Mouse (Mus musculus) neural tube, embryonic 13.5 days (tissue): ENCODE data around the gene Pla2g3. TPM values are rescaled to one million over a fixed set of nuclear protein-coding genes. Genes with fewer than 3 reads are reported as not detected.

Experiments
- ATAC-seq: fragments of 200-750 bp; cut with Nextera tagmentation; 2 replicates; pipeline ENCODE4 v1.8.0; 2017; ENCODE audit warnings: low read depth, mild to moderate bottlenecking, moderate TSS enrichment, moderate library complexity
- H3K27ac ChIP-seq: fragments of 300-500 bp; sonication (generic); replicated peaks from 2 replicates; pipeline ENCODE4 v1.5.1; 2015; ENCODE audit warnings: moderate library complexity, mild to moderate bottlenecking, inconsistent platforms
- H3K27me3 ChIP-seq: fragments of 300-500 bp; sonication (generic); 2 replicates; pipeline ENCODE4 v1.6.1; 2015; ENCODE audit warnings: mild to moderate bottlenecking, inconsistent platforms
- H3K36me3 ChIP-seq: fragments of 300-500 bp; sonication (generic); 2 replicates; pipeline ENCODE4 v1.6.1; 2015; ENCODE audit warnings: mild to moderate bottlenecking, inconsistent platforms
- H3K4me1 ChIP-seq: fragments of 300-500 bp; sonication (generic); replicated peaks from 2 replicates; pipeline ENCODE4 v1.6.1; 2015; ENCODE audit warnings: inconsistent platforms
- H3K4me2 ChIP-seq: fragments of 300-500 bp; sonication (generic); 2 replicates; pipeline ENCODE4 v1.6.1; 2015; ENCODE audit warnings: inconsistent platforms, mild to moderate bottlenecking, moderate library complexity
- H3K4me3 ChIP-seq: fragments of 300-500 bp; sonication (generic); 2 replicates; pipeline ENCODE4 v1.5.1; 2015; ENCODE audit warnings: mild to moderate bottlenecking, inconsistent platforms
- H3K9ac ChIP-seq: fragments of 300-500 bp; sonication (generic); 2 replicates; pipeline ENCODE4 v1.6.1; 2015; ENCODE audit warnings: moderate library complexity, mild to moderate bottlenecking, inconsistent platforms
- H3K9me3 ChIP-seq: fragments of 300-500 bp; sonication (generic); 2 replicates; pipeline ENCODE4 v1.6.1; 2016; ENCODE audit warnings: inconsistent platforms
- WGBS: fragments of 180-500 bp; shearing (Covaris S2); methylation state at CpG from one replicate; pipeline ENCODE4 v1.1.7; 2015; 5-methylcytosine and 5-hydroxymethylcytosine counted together
- polyA plus RNA-seq: library from polyadenylated mRNA; unstranded; fragments of >200 nt; fragmentation: Nextera tagmentation; extraction: Ambion mirVana; gene quantifications from 2 replicates; pipeline ENCODE4 v1.2.1, GENCODE M21; 2015

Gene Pla2g3
- polyA plus RNA-seq, 1 experiment from 2014 or later = 0.61 TPM

DNA sequence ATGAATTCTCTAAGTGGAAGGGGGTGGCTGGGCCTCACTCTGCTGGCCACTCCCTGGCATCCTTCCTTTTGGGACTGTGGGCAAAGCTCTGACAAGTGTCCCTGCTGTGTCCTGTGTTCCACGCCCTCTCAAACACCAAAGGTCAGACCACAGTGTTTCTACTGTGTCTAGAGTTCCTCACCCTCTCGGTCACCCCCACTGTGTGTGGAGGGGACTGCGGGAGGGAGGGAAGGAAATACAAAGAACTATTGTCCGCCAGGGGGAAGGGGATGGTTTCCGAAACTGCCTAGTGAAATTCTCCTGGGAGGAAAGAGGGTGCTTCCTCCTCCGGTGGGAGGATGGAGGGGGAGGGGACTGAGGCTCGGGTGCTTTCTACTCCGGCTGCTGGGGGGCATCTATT, 46.9 kb downstream of the Pla2g3 start:
- H3K27ac ChIP-seq = peak overlapping the region; percentile 82
- no peaks in the 10 kb centered on the region for H3K27me3 ChIP-seq
- peaks cover 15% of the 10 kb centered on the region for H3K36me3 ChIP-seq
- peak overlapping the region; percentile 92 for H3K4me2 ChIP-seq
- H3K9ac ChIP-seq = peak overlapping the region; percentile 81
- peaks cover 35% of the 10 kb centered on the region for H3K4me1 ChIP-seq
- ATAC-seq = no peak
- WGBS = 7% methylated on average over 8 of the region's 8 CpGs
- H3K9me3 ChIP-seq = no peaks in the 10 kb centered on the region
- H3K4me3 ChIP-seq = peak overlapping the region; percentile 56; the same call in 1 of the 2 replicates

DNA sequence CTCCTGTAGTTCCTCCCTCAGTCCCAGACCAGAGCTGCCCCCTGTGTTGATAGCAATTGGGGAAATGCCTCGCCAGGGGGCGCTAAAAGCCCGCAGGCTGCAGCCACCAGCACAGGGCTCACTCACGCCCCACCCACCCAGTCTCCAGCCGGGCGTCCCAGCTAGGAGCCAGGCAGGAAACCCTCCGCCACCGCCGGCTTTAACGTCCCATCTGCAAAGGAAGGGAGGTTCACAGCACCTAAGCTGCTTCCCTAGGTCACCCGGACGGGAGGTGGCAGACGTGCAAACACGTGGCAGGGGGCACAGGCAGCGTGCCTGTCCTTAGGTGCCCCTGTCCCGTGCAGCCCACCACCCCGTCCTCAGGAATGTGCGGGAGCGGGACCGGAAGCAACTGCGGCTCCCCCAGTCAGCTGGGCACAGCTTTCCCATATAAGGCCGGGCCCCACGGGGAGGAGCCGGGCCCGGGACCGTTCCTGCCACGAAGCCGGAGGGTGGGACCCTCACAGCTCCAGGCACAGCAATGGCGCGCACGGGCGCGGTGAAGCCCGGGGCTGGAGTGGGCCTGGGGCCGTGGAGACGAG, 47.4 kb downstream of the Pla2g3 start:
- under 1% methylated on average over 35 of the region's 36 CpGs for WGBS

DNA sequence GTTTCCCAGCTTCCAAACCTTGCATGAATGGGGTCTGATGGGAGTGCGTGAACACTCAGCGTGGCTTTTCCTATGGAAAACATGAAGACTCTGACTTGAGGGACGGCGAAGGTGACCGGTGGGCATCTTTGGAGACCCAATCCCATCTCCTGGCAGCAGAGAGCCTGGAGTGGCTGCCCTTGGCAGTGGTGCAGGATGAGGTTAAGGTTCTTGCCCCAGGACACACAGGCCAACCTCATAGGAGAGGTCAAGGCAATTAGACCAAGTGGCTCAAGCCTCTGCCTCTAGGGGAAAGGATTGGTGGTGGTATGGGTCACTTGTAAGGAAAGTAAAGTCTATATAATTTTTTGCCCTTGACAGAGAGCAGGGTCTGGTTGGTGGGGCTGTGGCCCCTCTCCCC, 48.0 kb downstream of the Pla2g3 start:
- peak overlapping the region; percentile 81 for H3K9ac ChIP-seq
- no peaks in the 10 kb centered on the region for H3K9me3 ChIP-seq
- peak overlapping the region; percentile 56 for H3K4me3 ChIP-seq
- peak overlapping the region; percentile 92 for H3K4me2 ChIP-seq
- no peak for ATAC-seq
- 48% methylated on average over 5 of the region's 5 CpGs for WGBS
- H3K27me3 ChIP-seq = no peaks in the 10 kb centered on the region
- H3K36me3 ChIP-seq = peaks cover 8% of the 10 kb centered on the region
- H3K27ac ChIP-seq = peak overlapping the region; percentile 82
- H3K4me1 ChIP-seq = peaks cover 35% of the 10 kb centered on the region

More for the DNA sequence above, 47.4 kb downstream of the Pla2g3 start:
- Histone ChIP-seq H3K27me3 (no peaks in the 10 kb centered on the region), H3K27ac (peak overlapping the region; percentile 82), H3K9me3 (no peaks in the 10 kb centered on the region), H3K4me2 (peak overlapping the region; percentile 92), H3K4me3 (peak overlapping the region; percentile 56), H3K36me3 (peaks cover 13% of the 10 kb centered on the region), H3K4me1 (peaks cover 35% of the 10 kb centered on the region), H3K9ac (peak overlapping the region; percentile 81)
- peak; percentile 88 for ATAC-seq

DNA sequence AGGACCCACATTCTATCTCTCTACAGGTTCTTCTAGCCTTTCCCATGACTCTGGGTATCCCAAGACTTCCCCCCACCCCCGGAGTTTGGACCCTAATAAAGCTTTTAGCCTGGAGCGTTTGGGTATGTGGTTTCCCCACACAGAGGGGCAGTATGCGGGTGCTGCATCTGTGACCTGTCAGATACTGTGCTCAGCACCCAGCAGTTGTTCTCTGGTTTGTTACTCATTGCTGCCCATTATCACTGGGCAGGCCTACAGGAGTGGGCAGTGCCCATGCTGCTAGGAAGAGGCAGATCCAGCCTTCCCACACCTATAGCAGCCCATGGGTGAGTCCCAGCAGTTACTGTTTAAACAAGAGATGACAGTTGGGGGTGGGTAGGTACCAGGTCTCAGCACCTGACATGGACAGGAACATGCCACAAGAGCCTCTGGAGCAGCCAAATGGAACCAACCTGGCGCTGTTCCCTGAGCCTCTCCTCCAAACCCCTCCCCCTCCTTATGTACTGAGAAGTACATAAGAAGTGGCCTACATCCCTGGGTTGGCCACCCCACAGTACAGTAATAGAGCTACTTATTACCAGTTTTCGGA, 48.8 kb downstream of the Pla2g3 start:
- H3K27me3 ChIP-seq = no peaks in the 10 kb centered on the region
- 0 out of 2 replicates have a peak overlapping the region, but pooled peaks have one; percentile 56 for H3K4me3 ChIP-seq
- no peak for ATAC-seq
- no peak overlapping the region for H3K9ac ChIP-seq
- H3K9me3 ChIP-seq = no peaks in the 10 kb centered on the region
- H3K4me2 ChIP-seq = peak overlapping the region; percentile 92
- 93% methylated on average over 5 of the region's 5 CpGs for WGBS
- no peak overlapping the region for H3K27ac ChIP-seq
- H3K4me1 ChIP-seq = peaks cover 35% of the 10 kb centered on the region
- H3K36me3 ChIP-seq = peaks cover 4% of the 10 kb centered on the region; the same call in 1 of the 2 replicates

DNA sequence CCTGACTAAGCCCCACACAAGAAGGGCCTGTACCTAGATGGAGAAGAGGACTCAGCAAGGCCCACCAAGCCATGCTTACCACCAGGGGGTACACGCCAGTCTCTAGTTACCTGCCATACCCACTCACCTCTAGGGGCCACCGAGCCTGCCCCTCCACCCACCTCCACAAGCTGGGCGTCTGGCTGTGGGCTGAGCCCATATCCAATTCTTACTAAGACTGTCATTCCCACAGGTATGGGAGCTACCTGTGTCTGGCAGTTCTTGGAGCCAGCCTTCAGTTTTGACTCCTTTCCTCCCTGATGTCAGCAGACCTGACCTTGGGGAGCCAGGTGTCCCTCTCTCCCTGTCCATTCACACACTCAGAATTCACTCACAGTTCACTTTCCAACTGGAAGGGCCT, 49.6 kb downstream of the Pla2g3 start:
- Histone ChIP-seq H3K36me3 (no peaks in the 10 kb centered on the region), H3K4me1 (peaks cover 35% of the 10 kb centered on the region), H3K4me3 (peak overlapping the region; percentile 47), H3K9ac (no peak overlapping the region), H3K9me3 (no peaks in the 10 kb centered on the region), H3K4me2 (peak overlapping the region; percentile 92), H3K27ac (no peak overlapping the region), H3K27me3 (no peaks in the 10 kb centered on the region)
- WGBS = 86% methylated on average over 3 of the region's 3 CpGs
- no peak for ATAC-seq

DNA sequence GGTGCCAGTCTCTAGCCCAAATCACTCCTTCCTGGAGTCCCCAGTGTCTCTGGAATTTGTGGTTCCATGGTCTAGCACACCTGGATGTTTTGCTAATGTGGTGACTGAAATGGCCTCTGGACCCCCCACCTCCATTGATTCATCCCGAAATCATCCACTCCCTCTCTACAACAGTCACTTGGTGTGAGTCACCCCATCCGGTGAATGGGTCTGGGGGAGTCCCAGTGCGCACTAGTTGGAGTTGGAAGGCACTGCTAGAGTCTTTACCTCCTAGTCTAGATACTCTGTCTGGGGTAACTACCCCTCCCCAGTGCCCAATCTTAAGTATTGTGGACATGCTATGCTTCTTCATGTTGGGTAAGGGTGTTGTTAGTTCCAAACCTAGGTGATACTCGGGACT, 50.3 kb downstream of the Pla2g3 start:
- H3K4me2 ChIP-seq = peak overlapping the region; percentile 92
- no peaks in the 10 kb centered on the region for H3K36me3 ChIP-seq
- no peak for ATAC-seq
- H3K4me1 ChIP-seq = peaks cover 35% of the 10 kb centered on the region
- peak overlapping the region; percentile 74 for H3K9ac ChIP-seq
- 68% methylated on average over 4 of the region's 4 CpGs for WGBS
- no peaks in the 10 kb centered on the region for H3K9me3 ChIP-seq
- no peak overlapping the region for H3K27ac ChIP-seq
- H3K4me3 ChIP-seq = peak overlapping the region; percentile 47
- no peaks in the 10 kb centered on the region for H3K27me3 ChIP-seq

DNA sequence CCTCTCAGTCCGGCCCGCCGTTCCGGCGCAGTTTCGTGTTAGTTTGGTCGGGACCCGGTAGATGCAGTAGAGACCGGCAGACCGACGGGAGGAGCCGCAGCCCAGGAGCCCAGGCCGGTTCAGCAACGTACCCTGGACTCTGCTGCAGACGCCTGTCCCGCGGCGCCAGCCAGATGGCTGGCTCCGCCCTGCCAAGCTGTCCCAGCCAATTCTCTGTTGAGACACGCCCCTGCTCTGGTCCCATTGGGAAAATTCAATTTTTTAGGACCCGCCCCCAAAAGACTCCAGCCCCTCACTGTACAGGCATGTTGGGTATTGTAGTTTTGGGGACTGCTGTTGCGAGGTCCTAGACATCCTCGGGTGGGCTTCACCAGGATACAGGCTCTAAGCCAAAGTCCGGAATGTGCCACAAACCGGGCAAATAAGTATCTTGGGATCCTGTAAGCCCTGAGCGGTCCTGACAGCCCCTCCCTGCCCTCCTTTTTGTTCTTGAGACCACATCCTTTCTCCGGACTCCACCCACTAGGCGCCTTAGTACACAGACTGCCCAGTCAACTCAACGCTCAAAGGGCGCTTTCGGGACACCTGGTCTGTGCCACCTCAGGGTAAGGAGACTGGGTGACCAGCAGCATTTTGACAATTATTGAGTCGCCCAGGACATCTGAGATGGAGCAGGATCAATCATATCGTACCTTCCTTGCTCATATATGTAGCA, 51.2 kb downstream of the Pla2g3 start:
- Histone ChIP-seq H3K27ac (no peak overlapping the region), H3K4me2 (peak overlapping the region; percentile 92), H3K9ac (peak overlapping the region; percentile 74), H3K27me3 (no peaks in the 10 kb centered on the region), H3K36me3 (no peaks in the 10 kb centered on the region), H3K9me3 (no peaks in the 10 kb centered on the region), H3K4me1 (peaks cover 35% of the 10 kb centered on the region), H3K4me3 (peak overlapping the region; percentile 47)
- peak; percentile 92 for ATAC-seq
- 7% methylated on average over 33 of the region's 33 CpGs for WGBS

DNA sequence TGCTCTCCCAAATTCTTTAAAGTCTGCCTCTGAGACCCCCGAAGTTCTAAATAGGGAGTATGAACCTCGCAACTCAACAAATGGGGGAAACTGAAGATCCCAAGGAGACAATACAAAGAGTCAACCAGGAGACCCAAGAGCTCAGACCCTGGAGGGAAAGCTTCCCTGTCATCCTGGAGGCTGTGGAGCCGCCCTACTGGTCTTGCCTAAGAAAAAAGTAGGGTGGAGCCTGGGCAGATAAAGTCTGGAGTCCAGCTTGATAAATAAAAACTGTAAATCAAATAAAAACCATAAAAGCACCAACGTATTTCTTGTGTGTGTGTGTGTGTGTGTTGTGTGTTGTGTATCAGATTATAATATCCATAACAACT, 51.7 kb downstream of the Pla2g3 start:
- Histone ChIP-seq H3K4me1 (peaks cover 32% of the 10 kb centered on the region), H3K27me3 (no peaks in the 10 kb centered on the region), H3K4me3 (peak overlapping the region; percentile 47), H3K27ac (no peak overlapping the region), H3K9me3 (peaks cover 3% of the 10 kb centered on the region; the same call in 1 of the 2 replicates), H3K36me3 (no peaks in the 10 kb centered on the region), H3K4me2 (peak overlapping the region; percentile 92), H3K9ac (peak overlapping the region; percentile 74)
- ATAC-seq = no peak
- 86% methylated on average over 4 of the region's 4 CpGs for WGBS

DNA sequence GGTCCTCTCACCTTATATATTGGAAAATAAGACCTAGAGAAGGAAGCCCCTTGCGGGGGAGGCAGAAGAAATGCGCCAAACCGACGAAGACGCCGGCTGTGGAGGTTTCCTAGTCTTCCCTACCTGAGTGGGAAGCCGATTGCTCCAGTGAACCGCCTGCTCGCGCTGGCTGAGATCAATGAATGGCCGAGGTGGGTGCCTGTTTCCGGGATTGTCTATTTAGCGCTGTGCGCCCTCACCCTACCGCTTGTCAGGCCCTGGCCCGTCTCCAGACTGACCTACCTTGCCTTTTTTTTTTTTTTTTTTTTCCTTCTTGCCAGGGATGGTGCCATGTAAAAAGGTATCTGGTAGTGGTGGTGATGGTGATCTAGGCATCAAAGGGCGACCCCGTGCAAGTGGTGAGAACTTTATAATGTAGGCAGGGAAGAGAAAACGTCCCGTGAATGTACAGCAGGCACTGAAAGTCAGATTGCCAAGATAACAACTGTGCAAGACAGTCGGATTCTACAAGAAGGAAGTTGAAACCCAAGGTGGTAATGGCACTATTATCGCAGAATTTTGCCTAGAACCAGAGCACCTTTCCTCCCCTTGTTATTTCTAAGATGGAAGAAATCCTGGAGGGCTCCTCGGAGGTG, 52.5 kb downstream of the Pla2g3 start, which contains the start of gene Smtn:
Gene Smtn, minus strand, starts transcription at position 162 of the 635 bp plus-strand sequence.
- WGBS = 94% methylated on average over 23 of the region's 23 CpGs
- H3K4me2 ChIP-seq = peak within 1 kb of the TSS; percentile 92
- ATAC-seq = no peak

DNA sequence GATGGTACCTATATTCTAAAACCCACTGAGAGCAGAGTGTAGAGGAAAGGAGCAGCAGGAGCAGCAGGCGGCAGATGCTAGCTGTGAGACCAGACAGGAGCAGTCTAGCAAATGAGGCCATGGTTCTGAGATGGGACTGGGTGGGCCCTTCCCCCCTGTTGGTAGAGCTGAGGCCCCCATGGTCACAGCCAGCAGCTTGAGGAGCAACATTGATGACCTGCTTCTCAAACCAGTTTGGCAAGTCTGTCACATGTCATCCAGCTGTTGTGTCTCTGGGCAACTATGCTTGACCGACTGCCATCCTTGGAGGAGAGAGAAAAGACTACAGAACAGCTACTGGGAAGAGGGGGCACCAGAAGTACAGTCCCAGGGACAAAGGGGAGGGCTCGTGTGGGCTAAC, 53.8 kb downstream of the Pla2g3 start:
- no peaks in the 10 kb centered on the region for H3K27me3 ChIP-seq
- H3K4me3 ChIP-seq = no peak overlapping the region
- ATAC-seq = no peak
- peaks cover 3% of the 10 kb centered on the region; the same call in 1 of the 2 replicates for H3K9me3 ChIP-seq
- no peak overlapping the region for H3K4me2 ChIP-seq
- no peak overlapping the region for H3K9ac ChIP-seq
- peaks cover 14% of the 10 kb centered on the region for H3K4me1 ChIP-seq
- H3K27ac ChIP-seq = no peak overlapping the region
- 83% methylated on average over 3 of the region's 3 CpGs for WGBS
- no peaks in the 10 kb centered on the region for H3K36me3 ChIP-seq

More for the DNA sequence above, 52.5 kb downstream of the Pla2g3 start, which contains the start of gene Smtn:
- H3K27ac ChIP-seq = no peak within 1 kb of the TSS
- H3K4me1 ChIP-seq = peaks cover 28% of the 10 kb centered on the region
- H3K27me3 ChIP-seq = no peaks in the 10 kb centered on the region
- no peaks in the 10 kb centered on the region for H3K36me3 ChIP-seq
- H3K4me3 ChIP-seq = peak within 1 kb of the TSS; percentile 47
- peak within 1 kb of the TSS; percentile 74 for H3K9ac ChIP-seq
- peaks cover 3% of the 10 kb centered on the region; the same call in 1 of the 2 replicates for H3K9me3 ChIP-seq

DNA sequence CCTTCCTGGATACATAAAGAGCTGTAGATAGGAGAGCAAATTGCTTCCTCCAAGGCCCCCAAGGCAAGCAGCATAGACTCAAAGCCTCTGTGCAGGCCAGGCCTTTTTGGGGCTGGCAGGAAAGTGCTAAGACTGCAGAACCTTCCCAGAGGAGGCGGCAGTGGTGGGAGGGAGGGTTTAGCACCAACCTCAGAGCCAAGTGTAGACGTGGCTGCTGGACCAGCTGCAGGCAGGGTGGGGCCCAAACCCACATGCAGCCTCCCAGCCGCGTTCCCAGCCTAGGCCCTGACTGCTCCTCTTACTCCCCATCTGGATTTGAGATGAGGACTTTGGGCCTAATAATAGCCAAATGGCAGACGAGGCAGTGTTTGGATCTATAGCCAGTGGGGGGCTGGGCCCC, 54.9 kb downstream of the Pla2g3 start:
- Histone ChIP-seq H3K27ac (no peak overlapping the region), H3K4me1 (peaks cover 6% of the 10 kb centered on the region), H3K4me2 (no peak overlapping the region), H3K9me3 (peaks cover 3% of the 10 kb centered on the region; the same call in 1 of the 2 replicates), H3K9ac (no peak overlapping the region), H3K36me3 (no peaks in the 10 kb centered on the region), H3K4me3 (no peak overlapping the region), H3K27me3 (no peaks in the 10 kb centered on the region)
- WGBS = 55% methylated on average over 5 of the region's 5 CpGs
- ATAC-seq = no peak

DNA sequence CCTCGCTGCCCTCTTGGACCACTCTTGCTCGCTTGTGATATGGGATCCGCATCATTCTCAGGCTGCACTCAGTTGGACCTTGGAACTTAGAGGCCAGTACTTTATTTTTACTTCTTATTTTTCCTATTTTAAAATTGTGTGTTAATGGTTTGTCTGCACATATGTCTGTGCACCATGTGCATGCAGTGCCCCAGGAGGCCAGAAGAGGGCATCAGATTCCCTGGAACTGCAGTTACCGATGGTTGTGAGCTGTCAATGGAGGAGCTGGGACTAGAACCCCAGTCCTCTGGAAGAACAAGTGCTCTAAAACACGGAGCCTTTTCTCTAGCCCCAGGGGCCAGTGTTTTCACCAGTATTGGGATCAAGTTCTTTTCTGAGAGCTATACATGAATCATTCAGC, 56.3 kb downstream of the Pla2g3 start:
- no peaks in the 10 kb centered on the region for H3K27me3 ChIP-seq
- WGBS = 94% methylated on average over 5 of the region's 5 CpGs
- no peak for ATAC-seq
- no peak overlapping the region for H3K4me3 ChIP-seq
- H3K4me2 ChIP-seq = no peak overlapping the region
- peaks cover 11% of the 10 kb centered on the region for H3K4me1 ChIP-seq
- H3K9ac ChIP-seq = no peak overlapping the region
- no peak overlapping the region for H3K27ac ChIP-seq
- peaks cover 3% of the 10 kb centered on the region; the same call in 1 of the 2 replicates for H3K9me3 ChIP-seq
- no peaks in the 10 kb centered on the region for H3K36me3 ChIP-seq
